ENCODE assay signal across 8 mouse cellular contexts in the genomic region with DNA sequence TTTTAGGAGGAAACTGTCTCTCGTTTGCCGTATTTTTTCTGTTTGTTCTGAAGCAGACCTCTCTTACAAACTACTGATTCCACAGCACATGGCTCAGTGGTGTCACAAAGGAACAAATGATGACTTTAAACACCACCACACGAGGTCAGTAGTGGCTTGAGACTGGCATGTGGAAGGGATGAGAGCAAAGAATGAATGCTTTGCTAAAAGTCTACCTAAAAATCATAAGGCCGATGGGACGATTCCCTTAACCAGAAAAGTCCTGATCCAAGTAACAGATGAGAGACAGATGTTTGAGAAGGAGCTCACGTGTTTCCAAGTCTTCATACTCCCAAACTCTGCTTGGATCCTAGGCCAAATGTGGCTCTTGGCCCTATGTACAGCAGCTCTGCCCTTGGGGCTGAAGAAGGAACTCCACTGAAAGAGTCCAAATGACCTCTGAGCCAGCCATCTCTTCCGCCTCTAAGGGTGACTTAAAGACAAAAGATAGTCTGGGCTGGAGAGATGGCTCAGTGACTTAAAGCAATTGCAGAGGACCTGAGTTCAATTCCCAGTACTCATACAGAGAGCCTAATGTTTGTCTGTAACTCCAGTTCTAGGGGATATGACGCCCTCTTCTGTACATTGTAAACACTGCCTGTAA. TPM values are rescaled to one million over a fixed set of nuclear protein-coding genes. Genes with fewer than 3 reads are reported as not detected.
DNase-seq lines count a peak whose midpoint lies in the region; ATAC-seq lines count a peak whose summit lies in the region.

No protein-coding gene starts in this region.

- peaks cover 37% of the 10 kb centered on the region for H3K36me3 ChIP-seq in kidney, embryonic 14.5 days (ENCODE audit: control insufficient read depth, insufficient read depth, low read length)

- no peak overlapping the region; the same call in 1 of the 2 replicates for H3K27ac ChIP-seq in kidney, embryonic 14.5 days (ENCODE audit: low read depth, low read length)

- peak overlapping the region; percentile 8 for H3K4me2 ChIP-seq in kidney, embryonic 14.5 days (replicated peaks; ENCODE audit: low read depth, low read length)

- H3K9ac ChIP-seq in kidney, embryonic 14.5 days (ENCODE audit: low read depth, low read length): no peak overlapping the region

- peak; percentile 33; the same call in 1 of the 2 replicates for ATAC-seq in kidney, embryonic 14.5 days (ENCODE audit: low FRiP score, low TSS enrichment)
- peak; percentile 6 for ATAC-seq in activated CD4-positive, CD25-positive, alpha-beta regulatory T cell, adult 4 months
- peak; percentile 6 to 15; a peak in 1 of 4 replicates for ATAC-seq in hematopoietic stem cell, adult 5-6 weeks (replicated peaks in 1 of 2; ENCODE audit: insufficient read depth in 1 of 2, low FRiP score in 2 of 2, low TSS enrichment in 1 of 2, low read depth in 1 of 2, poor library complexity in 2 of 2, severe bottlenecking in 2 of 2)
- peak; percentile 35 for ATAC-seq in megakaryocyte progenitor cell, adult 5-6 weeks (replicated peaks; ENCODE audit: poor library complexity)

- H3K9me3 ChIP-seq in kidney, embryonic 14.5 days (ENCODE audit: control insufficient read depth, low read length): no peaks in the 10 kb centered on the region

- peaks cover 18% of the 10 kb centered on the region for H3K4me1 ChIP-seq in kidney, embryonic 14.5 days (ENCODE audit: control insufficient read depth, insufficient read depth, low read length)

- WGBS in kidney, embryonic 14.5 days: 42% methylated on average over 8 of the region's 8 CpGs

- no peaks in the 10 kb centered on the region for H3K27me3 ChIP-seq in kidney, embryonic 14.5 days (ENCODE audit: control insufficient read depth, insufficient read depth, low read length)

- DNase-seq in kidney, adult 9 months: no peak
- no peak for DNase-seq in frontal cortex, postnatal 10 days (ENCODE audit: low spot score in 2 of 2)
- no peak for DNase-seq in adrenal gland, adult 2 months
- DNase-seq in kidney, adult 11 months: no peak

- H3K4me3 ChIP-seq in kidney, embryonic 14.5 days (ENCODE audit: low read length): peak overlapping the region; percentile 96; the same call in 1 of the 2 replicates

RNA-seq across cellular contexts. Expression of a gene that starts 13.6 kb away (rescaled TPM):
- polyA plus RNA-seq in kidney, embryonic 14.5 days (2014; fragmentation: Nextera tagmentation; extraction: Ambion mirVana): 4.5 and 8.5 TPM in 2 replicates
- under 1 TPM in 1 of 2 experiments, not detected in 1; 0.11 TPM for polyA plus RNA-seq in activated CD4-positive, CD25-positive, alpha-beta regulatory T cell, adult 4 months (2017; shearing (Covaris generic))
- not detected in 2 replicates for total RNA-seq in hematopoietic stem cell, adult 5-6 weeks (2017)
- total RNA-seq in megakaryocyte progenitor cell, adult 5-6 weeks (2015): 0.17 and 0.24 TPM in 2 replicates
- 0.03 and 0.17 TPM in 2 replicates for total RNA-seq in megakaryocyte progenitor cell, adult 5-6 weeks (2017)
- total RNA-seq in adrenal gland, adult 2 months (2021): 1 to 10 TPM; 8.8 to 9.8 TPM
- 8.7 and 11.2 TPM in 2 replicates for polyA plus RNA-seq in adrenal gland, adult 2 months (2012; rRNA removed)

RNA-seq across cellular contexts. Expression of a gene that starts 47.8 kb away (rescaled TPM):
- polyA plus RNA-seq in kidney, embryonic 14.5 days (2014; fragmentation: Nextera tagmentation; extraction: Ambion mirVana): 20.0 and 25.9 TPM in 2 replicates
- polyA plus RNA-seq in activated CD4-positive, CD25-positive, alpha-beta regulatory T cell, adult 4 months (2017; shearing (Covaris generic)): 10 to 100 TPM; 11.3 to 13.2 TPM
- total RNA-seq in hematopoietic stem cell, adult 5-6 weeks (2017): 32.8 and 43.0 TPM in 2 replicates
- 37.8 and 40.9 TPM in 2 replicates for total RNA-seq in megakaryocyte progenitor cell, adult 5-6 weeks (2015)
- total RNA-seq in megakaryocyte progenitor cell, adult 5-6 weeks (2017): 22.2 and 30.4 TPM in 2 replicates
- total RNA-seq in adrenal gland, adult 2 months (2021): 10 to 100 TPM; 68.4 to 70.7 TPM
- 19.5 and 21.4 TPM in 2 replicates for polyA plus RNA-seq in adrenal gland, adult 2 months (2012; rRNA removed)

RNA-seq across cellular contexts. Expression of a gene that starts 55.5 kb away (rescaled TPM):
- polyA plus RNA-seq in kidney, embryonic 14.5 days (2014; fragmentation: Nextera tagmentation; extraction: Ambion mirVana): 26.4 and 30.9 TPM in 2 replicates
- under 1 TPM; 0.37 to 0.41 TPM for polyA plus RNA-seq in activated CD4-positive, CD25-positive, alpha-beta regulatory T cell, adult 4 months (2017; shearing (Covaris generic))
- total RNA-seq in hematopoietic stem cell, adult 5-6 weeks (2017): 43.5 and 51.0 TPM in 2 replicates
- total RNA-seq in megakaryocyte progenitor cell, adult 5-6 weeks (2015): 71.3 and 89.1 TPM in 2 replicates
- 212 and 229 TPM in 2 replicates for total RNA-seq in megakaryocyte progenitor cell, adult 5-6 weeks (2017)
- 10 to 100 TPM; 22.0 to 24.6 TPM for total RNA-seq in adrenal gland, adult 2 months (2021)
- polyA plus RNA-seq in adrenal gland, adult 2 months (2012; rRNA removed): 25.4 and 36.7 TPM in 2 replicates
